Mouse (Mus musculus) heart, postnatal 10 days (tissue): ENCODE data around the gene Cnksr3. TPM values are rescaled to one million over a fixed set of nuclear protein-coding genes. Genes with fewer than 3 reads are reported as not detected.

ENCODE experiments used
- DNase-seq, 2 experiments: peaks; one replicate each; pipeline ENCODE4 v3.0.0; 2021
- intact Hi-C: fragments of 180-260 bp; cut with DNase I; formaldehyde crosslinking; loops from one replicate; pipeline ENCODE4 v1.15.1; 2025
- total RNA-seq, 2 experiments: library from RNA; stranded (reverse); gene quantifications; 2 replicates each; pipeline ENCODE4 v1.2.3; 2021

The Cnksr3 gene
- 10 to 100 TPM; 24.4 to 26.3 TPM for total RNA-seq

- peak; percentile 98 for DNase-seq
- intact Hi-C loops: loop anchor here (2.0 to 10.0 kb wide), 5 partner anchors 53 to 327 kb away; no protein-coding TSS in a partner anchor
These were observed at the start of gene Cnksr3 for GRCm38 (mm10) chr10:7211696-7212482. Cnksr3 (minus strand) TSS chr10:7212237.

GRCm38 (mm10) chr10:7260166-7261108 lies 48.4 kb upstream of the Cnksr3 start:
- intact Hi-C loops: no loop called here
- DNase-seq: peak in 1 of 2 experiments; percentile 26

- intact Hi-C loops: no loop called here
- DNase-seq: no peak
These were observed 46.6 kb upstream of the Cnksr3 start for GRCm38 (mm10) chr10:7258607-7259006.

- intact Hi-C loops: no loop called here
- DNase-seq: no peak
These were observed 38.4 kb upstream of the Cnksr3 start for GRCm38 (mm10) chr10:7250455-7250854.

- intact Hi-C loops: loop anchor here (5.0 kb wide), 1 partner anchor 33 kb away; no protein-coding TSS in a partner anchor
These were observed 22.6 kb upstream of the Cnksr3 start for GRCm38 (mm10) chr10:7234601-7235000.

GRCm38 (mm10) chr10:7217551-7218127 lies 5.6 kb upstream of the Cnksr3 start:
- DNase-seq: no peak
- intact Hi-C loops: loop anchor here (10.0 kb wide), 1 partner anchor 333 kb away; no protein-coding TSS in a partner anchor

More at GRCm38 (mm10) chr10:7234601-7235000, 22.6 kb upstream of the Cnksr3 start:
- peak; percentile 8 to 19 for DNase-seq

GRCm38 (mm10) chr10:7214718-7215117 lies 2.7 kb upstream of the Cnksr3 start:
- intact Hi-C loops: loop anchor here (5.0 to 10.0 kb wide), 3 partner anchors 58 to 330 kb away; no protein-coding TSS in a partner anchor

GRCm38 (mm10) chr10:7213066-7213630 lies 1.1 kb upstream of the Cnksr3 start:
- DNase-seq: no peak
- intact Hi-C loops: loop anchor here (5.0 to 10.0 kb wide), 3 partner anchors 59 to 328 kb away; no protein-coding TSS in a partner anchor

More at GRCm38 (mm10) chr10:7214718-7215117, 2.7 kb upstream of the Cnksr3 start:
- no peak for DNase-seq

GRCm38 (mm10) chr10:7212537-7212936 lies 500 bp upstream of the Cnksr3 start:
- no peak for DNase-seq
- intact Hi-C loops: loop anchor here (5.0 to 10.0 kb wide), 3 partner anchors 60 to 328 kb away; no protein-coding TSS in a partner anchor

- DNase-seq: peak; percentile 88 to 91
- intact Hi-C loops: loop anchor here (2.0 to 10.0 kb wide), 5 partner anchors 52 to 326 kb away; no protein-coding TSS in a partner anchor
These were observed 894 bp downstream of the Cnksr3 start for GRCm38 (mm10) chr10:7210991-7211695.

- intact Hi-C loops: loop anchor here (2.0 to 10.0 kb wide), 5 partner anchors 51 to 325 kb away; no protein-coding TSS in a partner anchor
- DNase-seq: peak in 1 of 2 experiments; percentile 17
These were observed 2.2 kb downstream of the Cnksr3 start for GRCm38 (mm10) chr10:7209691-7210455.

- intact Hi-C loops: no loop called here
- DNase-seq: no peak
These were observed 3.1 kb downstream of the Cnksr3 start for GRCm38 (mm10) chr10:7208859-7209441.

GRCm38 (mm10) chr10:7207301-7207700 lies 4.7 kb downstream of the Cnksr3 start:
- intact Hi-C loops: no loop called here
- DNase-seq: no peak

GRCm38 (mm10) chr10:7206571-7206970 lies 5.5 kb downstream of the Cnksr3 start:
- no peak for DNase-seq
- intact Hi-C loops: no loop called here

- no peak for DNase-seq
- intact Hi-C loops: no loop called here
These were observed 6.5 kb downstream of the Cnksr3 start for GRCm38 (mm10) chr10:7205576-7205975.

- no peak for DNase-seq
- intact Hi-C loops: no loop called here
These were observed 7.1 kb downstream of the Cnksr3 start for GRCm38 (mm10) chr10:7204953-7205352.

- no peak for DNase-seq
- intact Hi-C loops: no loop called here
These were observed 9.5 kb downstream of the Cnksr3 start for GRCm38 (mm10) chr10:7202576-7202975.

GRCm38 (mm10) chr10:7200665-7201064 lies 11.4 kb downstream of the Cnksr3 start:
- intact Hi-C loops: no loop called here
- no peak for DNase-seq
